Mouse (Mus musculus) olfactory bulb, adult 2 months (tissue): ENCODE measurements at regions not wholly inside any gene's neighbourhood (a gene's known extent, or its start where the extent isn't known, plus 50 kb on each side); places are given as distances from the start of the nearest gene placed in this dataset.

Source experiments
- H3K27ac ChIP-seq: fragments of 200-500 bp; 2 replicates; pipeline ENCODE4 v1.5.1; 2012; ENCODE audit warnings: low read depth, low read length; ENCODE audit not compliant: insufficient read depth
- H3K4me1 ChIP-seq: fragments of 200-500 bp; 2 replicates; pipeline ENCODE4 v1.6.1; 2012; ENCODE audit warnings: low read length; ENCODE audit not compliant: control insufficient read depth, insufficient read depth
- H3K4me3 ChIP-seq: fragments of 200-500 bp; 2 replicates; pipeline ENCODE4 v1.5.1; 2012; ENCODE audit warnings: mild to moderate bottlenecking, low read depth, low read length, moderate library complexity; ENCODE audit not compliant: insufficient read depth
- CTCF ChIP-seq: fragments of 200-500 bp; IDR thresholded peaks from 2 replicates; pipeline ENCODE4 v1.5.1; 2012; ENCODE audit warnings: low read depth, mild to moderate bottlenecking, low read length, moderate library complexity; ENCODE audit not compliant: insufficient read depth
- POLR2A ChIP-seq: fragments of 200-500 bp; IDR thresholded peaks from 2 replicates; pipeline ENCODE4 v1.6.1; 2012; ENCODE audit warnings: mild to moderate bottlenecking, low read depth, low read length, moderate library complexity; ENCODE audit not compliant: insufficient read depth
- WGBS: fragments of 180-500 bp; shearing (Covaris S2); methylation state at CpG from one replicate; pipeline ENCODE4 v1.1.7; 2018; 5-methylcytosine and 5-hydroxymethylcytosine counted together

DNA sequence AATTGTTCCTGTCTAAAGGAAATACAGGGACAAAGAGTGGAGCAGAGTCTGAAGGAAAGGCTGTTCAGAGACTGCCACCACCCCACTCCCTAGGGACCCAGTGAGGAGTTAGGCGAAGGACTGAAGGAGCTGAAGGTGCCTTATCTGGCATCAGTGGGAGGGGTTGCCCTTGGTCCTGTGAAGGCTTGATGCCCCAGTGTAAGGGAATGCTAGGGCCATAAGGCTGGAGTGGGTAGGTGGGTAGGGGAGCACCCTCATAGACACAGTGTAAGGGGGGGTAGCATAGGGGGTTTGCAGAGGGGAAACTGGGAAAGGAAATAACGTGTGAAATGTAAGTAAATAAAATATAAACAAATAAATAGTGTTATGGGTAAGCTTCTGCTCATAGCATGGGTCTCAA lies 420.7 kb downstream of the Lrriq3 start:
- WGBS = 88% methylated on average over 2 of the region's 2 CpGs
- TF ChIP-seq POLR2A (no peak), CTCF (no peak)
- Histone ChIP-seq H3K27ac (no peak overlapping the region), H3K4me1 (no peaks in the 10 kb centered on the region), H3K4me3 (no peak overlapping the region)

GRCm38 (mm10) chr3:155529312-155529711 lies 436.1 kb downstream of the Lrriq3 start:
- Histone ChIP-seq H3K4me1 (no peaks in the 10 kb centered on the region), H3K27ac (no peak overlapping the region), H3K4me3 (no peak overlapping the region)
- TF ChIP-seq CTCF = no peak
- TF ChIP-seq POLR2A = no peak
- 77% methylated on average over 3 of the region's 3 CpGs for WGBS

DNA sequence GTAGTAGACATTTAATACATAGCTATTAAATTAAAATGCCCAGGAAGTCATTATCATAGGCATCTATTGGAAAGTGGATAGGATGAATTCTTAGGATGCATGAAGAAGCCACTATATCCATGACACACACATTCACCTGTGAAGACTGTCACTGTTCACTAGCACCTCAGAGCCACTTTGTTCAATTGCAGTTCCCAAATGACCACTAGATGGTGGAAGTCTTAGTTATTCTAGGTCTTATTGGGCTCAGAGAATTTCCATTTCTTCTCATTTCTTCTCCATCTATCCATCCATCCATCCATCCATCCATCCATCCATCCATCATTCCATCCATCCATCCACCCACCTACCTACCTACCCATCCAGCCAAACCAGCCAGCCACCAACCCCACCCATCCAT lies 437.6 kb downstream of the Lrriq3 start:
- Histone ChIP-seq H3K27ac (no peak overlapping the region), H3K4me1 (no peaks in the 10 kb centered on the region), H3K4me3 (no peak overlapping the region)
- TF ChIP-seq CTCF = no peak
- no peak for TF ChIP-seq POLR2A

- no peak for TF ChIP-seq CTCF
- no peak for TF ChIP-seq POLR2A
- WGBS = 64% methylated on average over 4 of the region's 4 CpGs
- Histone ChIP-seq H3K4me1 (no peaks in the 10 kb centered on the region), H3K4me3 (no peak overlapping the region), H3K27ac (no peak overlapping the region)
These were observed 438.8 kb downstream of the Lrriq3 start for GRCm38 (mm10) chr3:155532075-155532474.

GRCm38 (mm10) chr3:155548204-155548603 lies 455.0 kb downstream of the Lrriq3 start:
- no peaks in the 10 kb centered on the region for H3K4me1 ChIP-seq
- no peak overlapping the region for H3K4me3 ChIP-seq
- H3K27ac ChIP-seq = no peak overlapping the region
- TF ChIP-seq POLR2A (no peak), CTCF (no peak)
- 98% methylated on average over 6 of the region's 6 CpGs for WGBS

DNA sequence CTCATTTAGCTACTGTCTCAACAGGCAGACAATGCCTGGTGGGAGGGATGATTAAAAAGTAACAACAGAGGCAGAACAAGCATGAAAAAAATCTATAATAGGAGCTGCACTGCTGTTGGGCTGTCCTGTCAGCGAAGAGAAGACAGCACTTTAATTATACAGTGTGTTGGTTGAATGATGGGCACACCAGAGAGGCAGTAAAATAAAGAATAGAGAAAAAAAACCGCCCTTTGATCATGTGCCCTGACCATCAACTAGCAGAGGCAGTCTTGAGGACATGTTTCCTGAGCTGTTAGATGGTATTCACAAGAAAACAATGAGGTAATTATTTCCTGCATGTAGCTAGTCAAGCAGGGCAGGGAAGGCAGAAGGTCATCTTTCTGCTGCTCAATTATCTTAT lies 483.9 kb downstream of the Lrriq3 start:
- no peak overlapping the region for H3K4me3 ChIP-seq
- TF ChIP-seq POLR2A = no peak
- H3K4me1 ChIP-seq = no peaks in the 10 kb centered on the region
- H3K27ac ChIP-seq = no peak overlapping the region
- WGBS = 13% methylated on average over 2 of the region's 2 CpGs

DNA sequence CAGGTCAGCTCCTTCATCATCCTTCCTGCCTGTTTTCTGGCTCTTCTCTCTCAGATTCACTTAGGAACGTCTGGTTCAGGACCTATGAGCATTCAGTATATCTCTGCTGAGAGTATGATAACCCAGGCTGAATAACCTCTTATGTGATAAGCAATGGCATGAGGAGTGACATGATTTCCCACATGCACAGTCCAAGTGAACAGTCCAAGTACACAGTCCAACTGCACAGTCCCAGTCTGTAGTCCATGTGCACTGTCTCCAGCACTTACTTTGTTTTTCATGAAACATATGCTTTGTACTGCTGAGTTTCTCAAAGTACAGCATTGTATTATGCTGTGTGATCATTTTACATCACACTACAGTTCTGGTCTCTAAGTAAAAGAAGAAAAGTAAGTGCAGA lies 510.8 kb downstream of the Lrriq3 start:
- 73% methylated on average over 1 of the region's 1 CpGs for WGBS
- TF ChIP-seq CTCF (no peak), POLR2A (no peak)
- Histone ChIP-seq H3K27ac (no peak overlapping the region), H3K4me1 (no peaks in the 10 kb centered on the region), H3K4me3 (no peak overlapping the region)
